8 mouse cellular contexts compared by ENCODE assay signal in the genomic region with DNA sequence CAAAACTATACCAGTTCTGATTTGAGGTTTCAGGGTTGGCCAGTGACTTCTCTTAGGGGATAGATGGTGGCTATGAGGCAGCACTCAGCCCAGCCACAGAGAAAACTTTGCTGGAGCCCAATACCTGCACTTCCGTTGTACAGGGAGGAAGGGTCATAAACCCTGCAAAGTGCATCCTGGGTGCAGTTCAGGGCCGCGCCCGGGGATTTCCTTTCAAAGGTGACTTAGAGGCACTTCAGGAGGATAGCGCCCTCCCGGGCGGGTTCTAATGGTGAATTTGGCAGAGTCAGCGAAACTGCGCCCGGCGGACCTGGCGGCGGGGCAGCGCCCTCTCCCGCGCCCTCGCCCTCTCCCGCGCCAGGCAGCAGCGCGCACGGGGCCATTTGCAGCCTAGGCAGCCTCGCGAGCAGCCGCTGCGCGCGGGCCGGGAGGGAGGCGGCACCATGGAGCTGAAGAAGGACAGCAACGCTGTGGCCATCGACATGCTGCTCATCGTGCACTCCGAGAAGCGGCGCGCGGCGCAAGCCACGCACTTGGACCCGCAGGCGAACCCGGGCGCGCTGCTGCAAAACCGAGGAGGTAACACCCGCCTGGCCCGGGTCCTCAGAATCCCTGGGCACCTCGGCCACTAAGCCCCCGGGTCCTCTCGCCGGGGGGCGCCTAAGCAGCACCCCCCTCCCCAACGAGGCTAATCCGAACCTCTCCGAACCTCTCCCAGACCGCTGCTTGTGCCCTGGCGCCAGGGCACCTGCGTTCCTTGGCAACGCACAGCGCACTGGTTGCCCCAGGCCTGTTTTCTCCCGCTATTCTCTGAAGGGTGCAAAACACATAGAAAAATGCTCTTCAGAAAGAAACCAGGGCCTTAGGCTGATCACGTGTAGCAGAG. TPM values are rescaled to one million over a fixed set of nuclear protein-coding genes. Genes with fewer than 3 reads are reported as not detected.
DNase-seq lines count a peak whose midpoint lies in the region; ATAC-seq lines count a peak whose summit lies in the region.
"Had no signal": no experiment of that assay in that cellular context is flagged by ENCODE, and none has a peak within 500 bp of the region (broad histone marks: within the 10 kb centered on the region; RNA-seq: fewer than 3 reads in every experiment).

A gene (plus strand): TSS at position 51 of the 886 bp plus-strand sequence.

- peak; percentile 70 for ATAC-seq in CD4-positive, CD25-positive, alpha-beta regulatory T cell, adult 4 months
- ATAC-seq in embryonic facial prominence, embryonic 11.5 days (replicated peaks; ENCODE audit: insufficient number of reproducible peaks, low FRiP score, low TSS enrichment, low read depth), result no peak
- ATAC-seq in heart, embryonic 13.5 days (ENCODE audit: extremely low read depth, insufficient number of reproducible peaks, low FRiP score, low TSS enrichment), result no peak
- ATAC-seq in neural tube, embryonic 14.5 days (ENCODE audit: low read depth), result peak; percentile 34; the same call in 1 of the 2 replicates

- peak within 1 kb of the TSS; percentile 89 for H3K4me2 ChIP-seq in embryonic facial prominence, embryonic 11.5 days (ENCODE audit: low read depth, low read length)
- H3K4me2 ChIP-seq in heart, embryonic 13.5 days, result peak within 1 kb of the TSS; percentile 86
- peak within 1 kb of the TSS; percentile 96 for H3K4me2 ChIP-seq in neural tube, embryonic 14.5 days (ENCODE audit: low read depth, low read length)

- peak within 1 kb of the TSS; percentile 44 for H3K9ac ChIP-seq in embryonic facial prominence, embryonic 11.5 days (replicated peaks; ENCODE audit: low read length)
- H3K9ac ChIP-seq in heart, embryonic 13.5 days, result peak within 1 kb of the TSS; percentile 80
- H3K9ac ChIP-seq in neural tube, embryonic 14.5 days (replicated peaks; ENCODE audit: low read depth, low read length), result peak within 1 kb of the TSS; percentile 65

- no peaks in the 10 kb centered on the region for H3K36me3 ChIP-seq in embryonic facial prominence, embryonic 11.5 days (replicated peaks; ENCODE audit: control insufficient read depth, insufficient read depth, low read depth, low read length)
- H3K36me3 ChIP-seq in heart, embryonic 13.5 days, result no peaks in the 10 kb centered on the region
- H3K36me3 ChIP-seq in neural tube, embryonic 14.5 days (ENCODE audit: control insufficient read depth, insufficient read depth, low read length), result no peaks in the 10 kb centered on the region

- H3K9me3 ChIP-seq in embryonic facial prominence, embryonic 11.5 days (replicated peaks; ENCODE audit: control insufficient read depth, low read length), result no peaks in the 10 kb centered on the region
- no peaks in the 10 kb centered on the region for H3K9me3 ChIP-seq in heart, embryonic 13.5 days
- H3K9me3 ChIP-seq in neural tube, embryonic 14.5 days (ENCODE audit: control insufficient read depth, low read length), result no peaks in the 10 kb centered on the region

- 2% methylated on average over 61 of the region's 63 CpGs for WGBS in embryonic facial prominence, embryonic 11.5 days
- 3% methylated on average over 55 of the region's 63 CpGs for WGBS in heart, embryonic 13.5 days
- WGBS in neural tube, embryonic 14.5 days, result under 1% methylated on average over 61 of the region's 63 CpGs

- DNase-seq in R1 (ENCODE audit: low read depth, low spot score), result peak; percentile 53
- DNase-seq in embryonic facial prominence, embryonic 11.5 days (ENCODE audit: low spot score), result peak; percentile 37
- peak; percentile 34 for DNase-seq in left cerebral cortex, postnatal 4 days
- no peak for DNase-seq in spleen, postnatal 36 days (ENCODE audit: low spot score in 2 of 2)

- H3K4me3 ChIP-seq in embryonic facial prominence, embryonic 11.5 days (ENCODE audit: low read depth, low read length), result peak within 1 kb of the TSS; percentile 38
- H3K4me3 ChIP-seq in heart, embryonic 13.5 days, result peak within 1 kb of the TSS; percentile 58
- peak within 1 kb of the TSS; percentile 42 for H3K4me3 ChIP-seq in neural tube, embryonic 14.5 days (ENCODE audit: low read depth, low read length)

- H3K4me1 ChIP-seq in embryonic facial prominence, embryonic 11.5 days (ENCODE audit: control insufficient read depth, insufficient read depth, low read length), result no peaks in the 10 kb centered on the region
- H3K4me1 ChIP-seq in heart, embryonic 13.5 days, result peaks cover 25% of the 10 kb centered on the region
- 0 out of 2 replicates have a peak, but pooled peaks cover 4% of the 10 kb centered on the region for H3K4me1 ChIP-seq in neural tube, embryonic 14.5 days (ENCODE audit: control insufficient read depth, insufficient read depth, low read length)

- H3K27ac ChIP-seq in embryonic facial prominence, embryonic 11.5 days (replicated peaks; ENCODE audit: low read depth, low read length), result no peak within 1 kb of the TSS
- peak within 1 kb of the TSS; percentile 74 for H3K27ac ChIP-seq in heart, embryonic 13.5 days (replicated peaks)
- no peak within 1 kb of the TSS for H3K27ac ChIP-seq in neural tube, embryonic 14.5 days (ENCODE audit: low read depth, low read length)

- peaks cover 28% of the 10 kb centered on the region for H3K27me3 ChIP-seq in embryonic facial prominence, embryonic 11.5 days (ENCODE audit: control insufficient read depth, insufficient read depth, low read length)
- peaks cover 61% of the 10 kb centered on the region for H3K27me3 ChIP-seq in heart, embryonic 13.5 days (replicated peaks)
- H3K27me3 ChIP-seq in neural tube, embryonic 14.5 days (ENCODE audit: control insufficient read depth, insufficient read depth, low read length), result peaks cover 7% of the 10 kb centered on the region; the same call in 1 of the 2 replicates

- intact Hi-C loops in left cerebral cortex, postnatal 4 days (cut with DNase I), result no loop called here

RNA-seq across cellular contexts. Expression of the gene that starts here (rescaled TPM):
- under 1 TPM; 0.31 to 0.46 TPM for polyA plus RNA-seq in CD4-positive, CD25-positive, alpha-beta regulatory T cell, adult 4 months (2017; shearing (Covaris generic))
- 0.10 and 0.17 TPM in 2 replicates for polyA plus RNA-seq in embryonic facial prominence, embryonic 11.5 days (2014; fragmentation: Nextera tagmentation; extraction: Ambion mirVana)
- 0.75 and 2.0 TPM in 2 replicates for polyA plus RNA-seq in heart, embryonic 13.5 days (2015; fragmentation: Nextera tagmentation; extraction: Ambion mirVana)
- 1 to 10 TPM; 1.7 to 2.2 TPM for total RNA-seq in left cerebral cortex, postnatal 4 days (2021)
- polyA plus RNA-seq in neural tube, embryonic 14.5 days (2014; fragmentation: Nextera tagmentation; extraction: Ambion mirVana), result 0.81 and 1.6 TPM in 2 replicates
- total RNA-seq: common myeloid progenitor, adult 5-6 weeks had no signal

Comparison
In these comparisons a context has a peak if more than half of its experiments do, and no peak if none do; other contexts are left out.
1. Peak in ATAC-seq in CD4-positive, CD25-positive, alpha-beta regulatory T cell, adult 4 months; RNA of the gene not detected or under 1 TPM.
2. Peak in DNase-seq, H3K4me3 ChIP-seq, H3K9ac ChIP-seq and H3K4me2 ChIP-seq in embryonic facial prominence, embryonic 11.5 days; RNA of the gene not detected or under 1 TPM.
3. DNase-seq: peak in R1 (single experiment) and left cerebral cortex, postnatal 4 days (single experiment); none in spleen, postnatal 36 days (0 of 2).
4. Peak in every context shown above with its lines, with median percentiles within 50 percentile points of each other: H3K4me2 ChIP-seq, H3K4me3 ChIP-seq and H3K9ac ChIP-seq.